Mouse (Mus musculus): Measurements from ENCODE around the gene Tnks1bp1.

Gene Tnks1bp1

DNA sequence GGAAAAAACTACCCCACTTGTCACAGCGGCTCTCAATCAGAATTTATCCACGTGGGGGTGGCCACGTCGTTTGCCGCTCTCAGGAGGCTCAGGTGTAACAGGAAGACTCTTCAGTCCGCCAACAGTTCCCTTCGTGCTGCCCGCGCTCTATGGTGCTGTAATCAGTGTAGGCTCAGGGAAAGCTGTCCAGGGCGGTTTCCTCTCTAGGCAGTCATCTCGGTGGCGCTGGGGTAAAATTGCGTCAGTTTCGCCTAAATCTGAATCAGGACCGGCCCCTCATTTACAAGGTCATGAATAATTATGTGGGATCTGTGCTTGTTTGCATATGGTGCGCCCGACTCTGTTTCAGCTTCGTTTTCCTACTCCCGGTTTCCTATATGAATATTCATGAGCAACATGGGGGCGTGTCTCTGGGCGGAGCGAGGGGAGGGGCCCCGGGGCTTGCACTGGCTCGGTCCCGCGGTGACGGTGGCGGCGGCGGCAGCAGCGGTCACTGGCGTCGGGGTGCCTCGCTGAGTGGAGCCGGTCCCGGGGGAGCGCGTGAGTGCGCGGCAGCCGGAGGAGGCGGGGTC, at the start of gene Tnks1bp1:
Tnks1bp1 (plus strand) TSS at position 427 of the 572 bp plus-strand sequence.
- peak; percentile 85 for DNase-seq (ENCODE audit: low read depth, low spot score)

DNA sequence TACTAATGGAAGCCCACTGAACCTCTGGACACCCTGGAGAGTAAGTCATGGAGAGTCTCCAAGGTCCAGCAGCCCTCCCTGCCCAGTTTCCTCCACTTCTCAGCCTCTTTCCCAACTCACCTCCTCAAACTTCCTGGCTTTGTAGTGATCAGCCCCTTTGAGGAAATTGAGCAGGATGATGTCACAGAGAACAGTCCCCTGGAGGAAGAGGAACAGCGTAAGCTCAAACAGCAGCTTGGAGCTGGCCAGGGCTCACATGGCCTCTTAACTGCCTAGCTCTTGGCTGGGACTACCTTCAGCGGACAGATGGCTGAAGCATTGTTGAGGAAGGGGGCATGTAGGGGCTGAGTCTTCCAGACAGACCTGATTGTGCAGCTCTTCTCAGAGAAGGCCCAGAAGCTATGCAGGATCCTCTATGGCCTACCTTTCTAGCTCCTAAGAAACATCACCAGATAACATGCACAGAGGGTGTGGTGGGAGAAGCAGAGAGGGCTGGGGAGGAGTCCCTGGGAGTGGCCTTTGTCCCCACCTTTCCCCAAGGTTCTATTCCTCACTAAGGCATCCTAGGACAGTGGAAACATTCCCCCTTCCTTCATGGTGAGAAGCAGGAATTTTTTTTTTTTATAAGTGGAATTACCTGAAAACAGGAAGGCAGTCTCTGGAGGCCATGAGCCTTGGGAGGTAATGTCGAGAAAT, 48.2 kb upstream of the Tnks1bp1 start:
- no peak for DNase-seq (ENCODE audit: low read depth, low spot score)

DNA sequence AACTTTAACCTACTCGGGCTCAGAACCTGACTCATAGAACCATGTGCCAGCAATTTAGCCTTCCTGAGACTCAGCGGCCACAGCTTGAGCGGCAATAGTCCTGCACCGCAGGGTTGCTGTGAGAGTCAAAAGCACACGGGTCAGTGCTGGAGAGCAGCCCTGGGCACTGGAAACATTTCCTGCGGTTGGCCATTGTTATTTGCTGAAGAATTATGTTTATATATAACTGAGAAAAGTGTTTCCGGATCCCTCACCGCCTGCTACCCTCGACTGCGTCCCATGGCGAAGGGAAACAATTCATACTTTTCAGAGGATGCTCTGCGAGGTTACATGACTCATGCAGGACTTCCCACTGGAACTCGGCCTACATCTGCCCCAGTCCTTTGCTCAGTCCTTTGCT, 46.3 kb upstream of the Tnks1bp1 start:
- no peak for DNase-seq (ENCODE audit: low read depth, low spot score)

DNA sequence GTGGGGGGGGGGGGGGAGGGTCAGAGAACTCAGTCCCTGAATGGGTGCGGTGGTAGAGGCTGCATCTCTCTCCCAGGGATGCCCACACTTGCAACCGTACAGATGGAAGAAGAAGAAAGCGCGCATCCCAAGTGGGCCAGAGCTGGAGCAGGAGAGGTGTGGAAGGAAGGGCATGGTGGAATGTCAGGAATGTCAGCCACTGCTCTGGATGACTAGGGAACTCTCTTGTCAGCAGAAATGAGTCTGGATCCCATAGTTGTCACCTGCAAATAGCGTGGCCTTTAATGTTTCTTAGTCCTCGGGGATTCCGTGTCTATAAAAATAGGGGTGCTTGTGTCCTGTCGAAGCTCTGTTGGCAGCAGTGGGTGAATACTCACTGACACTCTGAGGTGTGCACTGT, 45.2 kb upstream of the Tnks1bp1 start:
- no peak for DNase-seq (ENCODE audit: low read depth, low spot score)

DNA sequence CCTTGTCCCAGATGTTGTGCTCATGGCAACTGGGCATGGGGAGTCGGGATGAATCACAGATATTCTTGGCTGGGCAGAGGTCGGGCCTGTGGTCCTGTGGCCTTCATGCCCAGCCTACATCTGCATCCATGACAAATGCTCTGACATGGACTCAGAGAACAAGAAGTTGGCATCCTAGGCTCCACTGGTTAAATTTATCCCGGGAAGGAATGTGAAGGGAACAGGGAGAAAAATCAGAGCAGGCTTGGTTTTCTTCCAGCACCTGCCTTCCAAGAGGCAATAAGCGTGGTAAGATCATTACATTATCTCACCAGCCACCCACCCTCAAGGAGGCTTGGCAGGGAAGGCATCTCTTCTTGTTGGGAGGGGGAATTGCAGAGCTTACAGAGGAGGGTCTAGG, 43.5 kb upstream of the Tnks1bp1 start:
- no peak for DNase-seq (ENCODE audit: low read depth, low spot score)

DNA sequence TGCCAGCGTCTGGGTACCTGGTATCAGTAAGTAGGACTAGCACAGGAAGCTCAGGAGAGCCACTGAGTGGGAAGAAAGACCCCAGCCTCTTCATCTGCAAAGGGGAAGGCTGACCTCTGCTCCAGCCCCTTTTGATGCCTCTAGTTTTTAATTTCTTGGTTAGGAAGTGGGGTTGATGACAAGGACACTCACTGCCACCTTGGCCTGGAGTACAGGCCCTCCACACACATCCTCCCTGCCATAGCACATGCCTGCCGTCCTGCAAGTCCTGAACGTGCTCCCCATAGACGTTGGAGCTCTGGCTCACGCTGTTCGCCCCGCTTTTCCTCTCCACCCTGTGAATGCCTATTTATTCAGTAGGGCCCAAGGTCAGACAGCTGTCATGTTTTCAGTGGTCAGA, 41.2 kb upstream of the Tnks1bp1 start:
- no peak for DNase-seq (ENCODE audit: low read depth, low spot score)

DNA sequence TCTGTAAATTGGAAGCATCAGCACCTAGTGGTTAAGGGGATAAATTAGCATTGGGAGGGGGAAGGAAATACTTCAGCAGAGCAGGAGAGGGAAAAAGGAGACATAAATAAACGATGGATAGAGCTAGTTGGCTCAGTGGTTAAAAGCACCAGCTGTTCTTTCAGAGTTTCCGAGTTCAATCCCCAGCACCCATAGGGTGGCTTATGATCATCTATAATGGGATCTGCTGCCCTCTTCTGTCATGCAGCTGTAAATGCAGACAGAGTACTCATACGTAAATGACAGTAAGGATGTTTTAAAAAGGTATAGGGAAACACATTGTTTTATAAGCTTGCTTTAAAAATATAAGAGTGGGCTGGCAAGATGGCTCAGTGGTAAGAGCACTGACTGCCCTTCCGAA, 40.1 kb upstream of the Tnks1bp1 start:
- DNase-seq (ENCODE audit: low read depth, low spot score), result peak; percentile 22

DNA sequence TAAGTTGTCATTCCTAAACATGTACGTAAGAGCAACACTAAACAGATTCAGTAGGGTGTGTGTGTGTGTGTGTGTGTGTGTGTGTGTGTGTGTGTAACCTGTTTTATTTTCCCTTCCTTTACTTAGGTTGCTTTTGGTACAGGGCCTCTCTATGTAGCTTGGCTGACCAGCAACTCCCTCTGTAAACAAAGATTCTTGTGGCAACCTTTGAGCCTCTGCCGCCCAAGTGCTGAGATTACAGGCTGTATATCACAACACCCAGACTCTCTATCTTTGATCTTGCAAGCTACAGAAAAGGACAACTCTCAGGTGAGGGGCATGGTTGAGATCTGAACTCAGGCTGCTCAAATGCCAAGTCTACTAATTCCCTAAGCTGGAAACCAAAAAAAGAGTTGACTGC, 38.6 kb upstream of the Tnks1bp1 start:
- DNase-seq (ENCODE audit: low read depth, low spot score), result no peak

DNA sequence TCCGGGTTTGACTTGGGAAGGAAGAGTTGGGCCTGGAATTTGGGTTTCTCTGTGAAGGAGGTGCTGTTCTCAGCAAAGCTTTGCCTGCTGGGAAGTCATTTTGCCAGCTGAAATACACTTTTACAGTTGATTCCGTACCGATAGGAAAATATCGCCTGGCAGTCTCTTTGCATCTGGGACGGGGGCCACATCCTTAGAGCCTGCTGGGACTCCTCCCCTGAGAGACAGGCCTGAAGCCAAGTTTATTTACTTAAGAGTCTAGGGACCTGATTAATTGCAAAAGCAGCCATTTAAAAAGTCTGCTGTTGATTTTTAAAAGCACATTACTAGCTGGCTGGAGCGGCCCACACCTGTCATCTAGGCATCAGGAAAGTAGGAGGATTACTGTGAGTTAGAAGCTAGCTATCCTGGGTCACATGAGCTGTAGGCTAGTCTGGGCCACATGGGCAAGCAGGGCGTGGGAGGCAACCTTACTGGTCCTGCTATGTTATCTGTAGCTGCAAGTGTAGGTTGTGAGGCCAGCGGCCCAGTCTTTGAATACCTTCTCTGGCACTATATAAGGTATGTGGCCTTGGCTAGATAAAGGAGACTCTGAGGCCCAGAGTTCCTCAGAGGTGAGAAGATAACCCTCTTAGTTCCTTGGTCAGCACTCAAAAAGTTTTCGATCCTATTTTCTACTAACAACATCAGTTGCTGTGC, 35.8 kb upstream of the Tnks1bp1 start:
- peak; percentile 16 for DNase-seq (ENCODE audit: low read depth, low spot score)

DNA sequence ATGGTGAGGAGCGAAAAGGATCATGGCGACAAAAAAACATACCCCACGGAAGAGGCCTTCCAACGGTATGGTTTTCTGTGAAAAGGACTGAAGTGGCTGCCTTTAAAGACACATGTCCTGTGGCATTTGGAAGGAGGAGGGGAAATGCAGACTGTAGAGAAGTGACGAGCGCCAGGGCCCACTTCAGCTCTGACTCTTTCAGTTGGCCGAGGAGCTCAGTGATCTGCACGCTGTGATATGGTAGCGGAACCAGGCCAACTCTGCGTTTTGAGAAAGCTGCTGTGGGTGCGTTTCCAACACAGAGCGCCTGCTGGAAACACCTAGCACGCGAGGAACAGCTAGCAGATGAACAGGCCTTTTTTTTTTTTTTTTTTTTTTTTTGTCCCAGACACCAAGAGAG, 35.1 kb upstream of the Tnks1bp1 start:
- DNase-seq (ENCODE audit: low read depth, low spot score), result no peak

DNA sequence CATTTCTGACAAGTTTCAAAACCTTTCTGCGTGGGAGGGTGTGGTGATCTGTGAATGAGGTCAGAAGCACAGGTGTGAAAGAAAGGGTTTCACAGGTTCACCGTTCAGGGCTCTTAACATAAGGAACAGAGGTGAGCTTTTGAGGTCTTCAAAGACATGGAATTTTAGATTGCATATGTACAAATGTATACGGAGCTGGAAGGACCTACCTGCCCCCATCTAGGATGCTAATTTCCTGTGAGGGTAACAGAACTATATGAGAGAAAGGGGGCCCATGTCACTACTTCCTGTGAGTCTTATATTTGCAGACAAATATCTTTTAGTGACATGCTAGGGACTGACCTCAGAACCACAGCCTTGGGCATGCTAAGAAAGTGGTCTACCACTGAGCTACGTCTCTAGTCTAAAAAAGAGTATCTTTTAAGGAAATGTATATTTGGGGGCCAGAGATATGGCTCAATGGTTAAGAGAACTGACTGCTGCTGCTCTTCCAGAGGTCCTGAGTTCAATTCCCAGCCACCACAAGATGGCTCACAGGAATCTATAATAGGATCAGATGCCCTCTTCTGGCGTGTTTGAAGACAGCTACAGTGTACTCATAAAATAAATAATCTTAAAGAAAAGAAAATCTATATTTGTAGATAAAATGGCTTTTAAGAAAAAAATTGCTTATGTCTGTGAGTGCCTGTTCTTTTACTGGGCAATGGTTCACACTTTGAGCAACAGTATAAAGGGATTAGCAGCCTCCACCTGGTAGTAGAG, 33.8 kb upstream of the Tnks1bp1 start:
- no peak for DNase-seq (ENCODE audit: low read depth, low spot score)

DNA sequence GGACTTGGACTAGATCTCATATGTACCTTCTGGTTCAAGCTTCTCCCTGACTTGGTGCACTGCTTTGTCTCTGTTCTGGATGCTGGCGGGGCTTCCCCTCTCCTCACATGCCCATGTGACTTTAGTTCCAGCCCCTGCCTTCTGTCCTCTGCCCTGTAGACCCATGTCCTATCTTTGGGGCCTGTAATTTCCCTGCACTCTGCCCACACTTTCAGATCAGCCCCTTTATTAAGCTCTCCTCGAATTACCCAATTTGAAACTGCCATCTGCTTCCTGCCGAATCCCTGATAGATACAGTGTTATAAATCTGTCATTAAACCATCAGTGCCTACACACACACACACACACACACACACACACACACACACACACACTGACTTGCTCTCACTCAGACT, 33.2 kb upstream of the Tnks1bp1 start:
- no peak for DNase-seq (ENCODE audit: low read depth, low spot score)

DNA sequence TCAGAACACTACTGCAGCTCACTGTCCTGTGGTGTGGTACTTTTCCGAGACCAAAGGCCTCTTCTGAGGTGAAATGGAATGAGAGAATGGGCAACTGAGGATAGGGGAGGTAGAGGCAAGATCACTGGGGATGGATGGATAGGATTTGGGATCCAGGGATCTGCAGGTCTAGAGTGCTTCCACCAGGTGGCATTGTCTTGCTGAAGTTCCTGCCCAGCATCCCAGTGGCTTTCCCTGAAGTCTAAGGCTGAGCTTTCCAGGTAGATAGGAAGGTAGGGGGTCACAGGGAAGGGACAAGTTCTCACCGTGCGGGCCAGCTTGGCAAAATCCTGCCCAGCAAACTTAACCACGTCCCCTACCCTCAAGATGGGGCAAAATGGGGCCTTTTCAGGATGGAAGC, 25.8 kb upstream of the Tnks1bp1 start:
- no peak for DNase-seq (ENCODE audit: low read depth, low spot score)

DNA sequence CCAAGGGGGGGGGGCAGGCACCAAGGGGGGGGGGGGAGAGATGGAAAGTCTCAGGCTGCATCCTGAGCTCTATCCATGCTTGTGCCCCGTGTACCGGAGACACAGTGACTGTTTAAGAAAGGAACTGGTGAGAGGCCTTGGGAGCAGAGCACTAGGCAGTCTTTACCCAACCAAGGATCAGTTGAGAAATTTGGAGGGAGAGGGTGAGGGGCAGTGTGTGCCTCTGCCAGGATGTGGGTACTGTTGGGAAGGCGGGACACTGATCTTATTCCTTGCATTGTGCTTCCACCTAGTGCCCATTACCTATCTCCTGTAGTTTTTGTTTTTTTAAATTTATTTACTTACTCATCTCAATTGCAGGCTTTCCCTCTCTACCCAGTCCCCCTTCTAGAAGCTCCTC, 21.6 kb upstream of the Tnks1bp1 start:
- DNase-seq (ENCODE audit: low read depth, low spot score), result no peak

DNA sequence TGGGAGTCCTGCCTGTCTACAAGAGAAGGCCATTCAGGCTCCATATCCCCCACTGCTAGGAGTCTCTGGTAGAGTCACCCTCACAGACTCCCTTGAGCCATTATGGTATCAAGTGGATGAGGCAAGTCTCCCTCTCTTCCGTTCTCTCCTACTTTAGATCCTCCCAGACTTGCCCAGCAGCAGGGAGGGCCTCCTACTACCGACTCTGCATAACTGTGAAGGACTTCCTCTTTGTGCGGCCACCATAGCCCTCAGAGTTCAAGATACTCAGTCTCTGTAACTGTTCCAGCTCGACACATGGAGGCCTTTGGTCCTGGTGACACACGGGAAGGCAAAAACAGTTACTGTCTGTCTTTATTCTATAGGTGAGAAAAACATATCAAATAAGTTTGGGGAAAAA, 20.5 kb upstream of the Tnks1bp1 start:
- DNase-seq (ENCODE audit: low read depth, low spot score), result no peak

DNA sequence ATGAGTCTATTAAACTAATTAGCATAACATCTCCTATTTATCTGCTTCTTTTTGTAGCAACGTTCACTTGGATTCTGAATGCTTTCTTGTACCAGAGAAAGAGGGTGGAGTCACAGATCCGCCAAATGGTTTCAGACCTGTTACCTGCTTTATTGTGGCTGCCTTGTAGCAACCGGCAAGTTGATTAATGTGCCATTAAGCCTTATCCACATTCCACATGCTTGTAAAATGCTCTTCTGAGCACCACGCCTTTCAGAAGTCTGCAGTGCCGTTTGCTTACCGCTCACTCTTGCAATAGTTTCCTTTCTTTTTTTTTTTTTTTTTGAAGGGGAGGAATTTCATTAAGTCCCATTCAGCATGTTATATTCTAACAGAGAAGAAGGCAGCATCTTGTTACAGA, 17.9 kb upstream of the Tnks1bp1 start:
- DNase-seq (ENCODE audit: low read depth, low spot score), result no peak

DNA sequence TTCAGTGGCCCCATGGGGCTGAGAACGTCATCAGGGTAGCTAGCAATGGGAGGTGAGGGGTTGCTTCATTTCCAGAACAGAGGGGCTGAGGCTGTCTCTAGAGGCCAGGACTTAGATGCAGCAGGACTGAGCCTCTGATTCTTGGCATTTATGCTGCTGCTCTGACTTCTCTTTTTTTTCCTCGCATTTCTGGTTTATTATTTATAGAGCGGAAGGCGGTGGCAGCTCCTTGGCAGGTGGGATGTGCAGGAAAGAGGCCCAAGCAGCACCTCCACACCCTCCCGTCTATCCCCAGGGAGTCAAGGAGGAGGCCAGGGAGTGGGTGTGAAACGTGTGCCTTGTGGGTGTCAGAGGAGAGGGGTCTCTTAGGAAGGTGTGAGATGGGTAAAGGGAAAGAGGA, 16.8 kb upstream of the Tnks1bp1 start:
- no peak for DNase-seq (ENCODE audit: low read depth, low spot score)

DNA sequence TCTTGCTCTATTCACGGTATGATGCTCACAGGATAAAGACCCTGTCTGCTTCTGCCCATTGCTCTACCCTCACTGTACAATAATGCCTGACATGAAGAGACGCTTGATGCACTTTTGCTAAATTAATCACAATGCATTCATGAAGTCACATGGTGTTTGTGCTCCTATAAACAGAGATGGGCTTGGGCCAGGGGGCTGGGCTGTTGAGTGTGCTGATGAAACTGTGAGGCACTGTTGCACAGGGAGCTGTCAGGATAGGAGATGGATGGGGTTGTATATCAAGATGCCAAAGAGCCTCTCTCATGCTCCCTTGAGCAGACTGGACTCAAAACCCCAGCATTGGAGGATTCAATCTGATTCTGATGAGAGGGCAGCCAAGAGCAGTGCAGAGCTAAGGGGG, 14.7 kb upstream of the Tnks1bp1 start:
- DNase-seq (ENCODE audit: low read depth, low spot score), result no peak

DNA sequence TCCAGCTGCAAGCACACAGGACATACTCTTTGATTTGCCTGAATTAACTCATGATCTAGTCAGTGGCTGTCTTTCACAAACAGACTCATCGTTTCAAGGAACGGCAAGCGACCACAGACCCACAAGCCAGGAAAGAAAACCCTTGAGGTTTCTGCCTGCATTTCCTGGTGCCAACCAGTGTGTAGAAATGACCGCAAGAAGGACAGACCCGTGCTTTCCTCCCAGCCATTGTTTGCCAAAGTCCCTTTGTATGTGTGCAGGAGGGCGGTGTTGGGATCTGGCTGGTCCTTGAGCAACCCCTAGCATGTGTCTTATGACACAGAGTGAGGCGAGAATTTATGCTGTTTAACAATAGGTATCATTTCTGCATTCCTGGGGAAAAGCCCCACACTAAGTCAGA, 13.7 kb upstream of the Tnks1bp1 start:
- no peak for DNase-seq (ENCODE audit: low read depth, low spot score)

DNA sequence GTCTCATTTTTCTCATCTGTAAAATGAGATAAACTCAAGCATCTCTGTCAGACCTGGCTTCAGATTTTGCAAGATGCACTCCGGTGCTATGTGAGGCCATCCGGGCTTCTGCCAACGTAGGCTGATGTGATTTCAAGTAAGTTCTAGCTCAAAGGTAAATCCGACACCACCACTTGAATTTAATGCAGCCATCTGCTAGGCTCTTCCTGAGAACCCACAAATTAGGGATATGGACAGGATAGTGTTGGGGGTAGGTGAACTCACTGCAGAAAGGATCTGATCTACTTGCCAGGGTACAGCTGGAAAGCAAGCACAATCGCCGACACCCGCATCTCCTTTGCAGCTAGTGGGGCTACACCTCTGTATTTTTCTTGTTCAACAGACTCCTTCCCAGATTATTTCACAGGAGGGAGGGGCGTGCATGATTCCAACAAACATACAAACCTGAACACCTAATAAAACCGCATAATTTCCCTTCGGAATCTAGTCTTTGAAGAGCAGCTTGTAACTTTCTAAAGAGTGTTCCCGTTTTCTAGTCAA, 11.2 kb upstream of the Tnks1bp1 start:
- no peak for DNase-seq (ENCODE audit: low read depth, low spot score)

DNA sequence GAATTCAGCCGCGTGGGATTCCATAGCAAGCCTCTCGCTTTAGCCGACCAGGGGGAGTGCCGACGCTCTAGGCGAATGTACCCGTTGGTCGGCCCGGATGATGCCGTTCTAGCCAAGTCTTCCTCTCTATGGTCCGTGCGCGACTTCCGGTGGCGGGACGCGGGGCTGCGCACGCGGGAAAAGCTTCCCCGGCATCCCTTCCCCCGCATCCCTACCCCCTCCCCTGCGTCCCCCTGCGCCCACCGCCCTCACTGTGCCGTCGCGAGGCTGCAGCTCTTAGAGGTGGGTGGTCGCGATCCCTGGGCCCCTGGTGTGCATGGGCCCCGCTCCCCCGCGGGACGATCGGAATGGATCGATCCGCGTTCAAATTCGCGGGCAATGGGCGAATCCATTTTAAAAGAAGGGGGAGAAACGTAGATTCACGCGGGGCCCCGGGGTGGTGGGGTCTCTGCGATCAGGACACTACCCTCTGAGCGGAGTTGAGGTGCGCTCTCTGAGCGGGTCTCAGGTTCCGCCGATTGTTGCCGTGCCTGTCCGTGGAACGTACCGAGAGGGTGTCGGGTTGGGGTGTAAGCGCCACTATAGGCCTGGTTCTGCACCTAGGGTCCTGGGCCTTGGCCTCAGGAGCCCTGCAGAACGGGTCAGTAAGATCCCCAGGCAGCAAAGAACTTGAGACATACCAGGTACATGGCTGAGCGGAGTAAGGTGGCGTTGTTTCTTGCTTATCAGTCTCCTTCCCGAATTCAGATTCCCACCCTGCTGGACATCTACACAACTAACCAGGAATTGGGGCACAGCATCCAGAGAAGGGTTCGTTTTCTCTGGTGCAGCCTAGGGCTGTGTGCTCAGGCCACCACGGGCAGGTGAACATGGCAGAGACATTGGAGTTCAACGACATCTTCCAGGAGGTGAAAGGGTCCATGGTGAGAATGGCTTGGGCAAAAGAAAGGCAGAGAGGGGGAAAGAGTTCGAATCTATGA, 10.5 kb upstream of the Tnks1bp1 start, which contains the start of the genes Ssrp1 and P2rx3:
Ssrp1 (plus strand) TSS at position 188 of the 980 bp plus-strand sequence.
P2rx3 (minus strand) TSS at position 416 of the 980 bp plus-strand sequence.
- peak; percentile 90 for DNase-seq (ENCODE audit: low read depth, low spot score)

All from embryo, embryonic 11.5 days (tissue).